Mouse (Mus musculus): ENCODE results near the gene Flywch1.

GRCm38 (mm10) chr17:23783352-23783751 lies 11.9 kb upstream of the Flywch1 start:
- TF ChIP-seq CTCF (IDR thresholded peaks at IDR 0.05; ENCODE audit: low read depth) (no peak), EP300 (IDR thresholded peaks at IDR 0.05; ENCODE audit: low read depth) (no peak)

Data from liver, embryonic 14.5 days (tissue).